Mouse (Mus musculus) layer of hippocampus, adult 9-11 months (tissue): ENCODE data around the gene Zfp106.
A peak's percentile ranks its signal among the peaks of the same experiment; 100 is the strongest.

ENCODE experiments used
- DNase-seq: peaks from one replicate; pipeline ENCODE4 v3.0.0; 2022

The Zfp106 gene

DNA sequence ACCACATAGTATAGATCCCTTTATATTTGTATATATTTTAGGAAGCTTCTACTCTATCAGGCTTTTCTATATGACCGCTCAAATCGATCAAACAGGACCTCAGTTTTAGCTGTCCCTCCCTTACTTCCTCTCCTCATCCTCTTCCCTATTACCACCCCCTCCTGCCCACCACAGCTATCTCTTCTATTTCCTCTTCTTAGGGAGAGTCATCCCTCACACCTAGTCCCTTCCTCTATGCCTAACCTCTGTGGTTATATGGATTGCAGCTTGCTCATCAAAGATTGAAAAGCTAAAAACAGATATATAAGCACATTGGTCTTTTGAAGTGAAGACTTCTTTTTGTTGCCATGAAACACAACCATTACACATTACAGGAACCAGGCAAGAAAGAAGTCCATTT is 18.9 kb downstream of the Zfp106 start:
- DNase-seq = no peak

DNA sequence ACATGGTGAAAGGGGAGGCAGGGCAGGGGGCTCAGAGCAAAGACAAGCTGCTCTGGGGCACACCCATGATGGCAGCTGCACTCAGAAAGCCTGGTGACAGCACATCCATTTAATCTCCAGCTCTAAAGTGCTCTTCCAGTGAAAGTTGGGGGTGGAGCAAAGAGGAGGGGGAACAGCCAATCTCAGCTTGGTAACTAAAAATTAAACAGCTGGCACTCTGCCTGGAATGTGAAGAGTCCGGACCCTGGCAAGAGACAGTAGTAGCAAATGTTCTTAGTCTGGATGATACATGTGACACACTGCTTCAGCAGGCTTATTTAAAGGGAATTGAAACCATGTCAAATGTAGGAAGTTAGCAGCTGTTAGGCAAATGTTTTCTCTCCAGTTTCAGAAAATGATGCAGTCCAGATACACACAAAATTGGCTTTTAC is 23.9 kb downstream of the Zfp106 start:
- peak; percentile 94 for DNase-seq

DNA sequence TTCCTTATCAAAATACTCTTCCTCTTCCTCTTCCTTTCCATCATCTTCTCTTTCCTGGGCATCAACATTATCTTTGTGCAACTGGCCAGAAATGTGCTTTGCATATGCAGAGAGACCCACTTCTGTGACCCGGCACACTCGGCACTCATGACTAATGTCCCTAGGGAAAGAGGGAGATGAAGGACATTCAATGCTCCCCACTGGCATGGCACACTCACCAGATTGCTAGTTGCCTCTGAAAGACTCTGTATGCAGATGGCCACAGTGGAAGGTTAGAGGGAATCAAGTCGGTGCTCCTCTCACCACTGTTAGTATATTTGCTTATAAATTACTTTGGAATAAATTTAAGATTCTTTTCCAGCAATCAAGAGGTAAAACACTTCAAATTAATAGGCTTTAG is 24.3 kb downstream of the Zfp106 start:
- DNase-seq = no peak

DNA sequence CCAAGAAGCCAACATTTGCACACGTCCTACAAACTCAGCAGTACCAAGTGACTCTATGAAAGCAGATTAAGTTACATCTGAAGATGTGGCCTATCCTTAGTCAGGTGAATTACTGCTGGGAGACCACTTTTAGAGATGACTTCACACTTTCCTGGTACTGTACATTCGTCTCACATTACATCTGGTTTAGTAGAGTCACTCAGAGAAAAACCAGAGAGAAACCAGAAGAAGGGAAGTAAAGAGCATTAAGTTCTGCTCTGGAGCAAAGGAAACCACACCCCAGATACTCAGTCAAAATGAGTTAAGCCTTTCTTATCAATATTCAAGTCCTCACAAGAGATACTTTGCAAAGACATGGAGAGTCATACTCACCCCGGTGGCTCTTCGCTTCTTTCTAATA is 32.4 kb downstream of the Zfp106 start:
- no peak for DNase-seq

DNA sequence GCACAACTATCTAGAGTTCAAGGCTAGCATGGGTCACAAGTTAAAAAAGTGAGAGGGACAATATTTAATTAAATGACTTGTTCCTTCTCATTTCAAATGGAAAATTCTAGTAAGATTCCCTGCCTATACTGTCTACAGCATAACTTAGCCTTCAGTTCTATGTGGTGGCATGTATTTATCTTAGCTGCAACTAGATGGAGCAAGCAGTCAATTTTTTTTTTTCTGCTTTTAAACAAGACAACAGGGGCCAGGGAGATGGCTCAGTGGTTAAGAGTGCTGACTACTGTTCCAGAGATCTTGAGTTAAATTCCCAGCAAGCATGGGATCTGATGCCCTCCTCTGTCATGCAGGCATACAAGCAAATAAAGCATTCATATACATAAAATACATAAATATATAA is 34.1 kb downstream of the Zfp106 start:
- no peak for DNase-seq

DNA sequence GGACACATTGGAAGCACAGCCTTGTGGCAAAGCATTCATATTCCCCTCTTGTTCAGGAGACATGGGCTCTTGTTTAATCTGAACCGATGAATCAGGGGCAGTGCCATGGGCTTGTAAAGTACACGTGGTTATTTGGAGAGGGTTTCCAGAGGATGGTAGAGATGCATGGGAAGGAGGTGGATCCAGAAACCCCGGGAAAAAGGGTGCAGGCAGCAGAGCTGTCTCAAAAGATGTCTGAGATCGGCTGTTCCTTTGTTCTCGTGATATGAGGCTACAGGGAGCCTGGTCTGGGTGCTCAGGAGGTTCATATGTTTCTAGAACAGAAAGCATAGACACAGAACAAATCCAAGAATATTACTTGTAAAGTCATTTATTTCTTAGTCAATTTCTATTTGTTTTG is 36.9 kb downstream of the Zfp106 start:
- DNase-seq = no peak

DNA sequence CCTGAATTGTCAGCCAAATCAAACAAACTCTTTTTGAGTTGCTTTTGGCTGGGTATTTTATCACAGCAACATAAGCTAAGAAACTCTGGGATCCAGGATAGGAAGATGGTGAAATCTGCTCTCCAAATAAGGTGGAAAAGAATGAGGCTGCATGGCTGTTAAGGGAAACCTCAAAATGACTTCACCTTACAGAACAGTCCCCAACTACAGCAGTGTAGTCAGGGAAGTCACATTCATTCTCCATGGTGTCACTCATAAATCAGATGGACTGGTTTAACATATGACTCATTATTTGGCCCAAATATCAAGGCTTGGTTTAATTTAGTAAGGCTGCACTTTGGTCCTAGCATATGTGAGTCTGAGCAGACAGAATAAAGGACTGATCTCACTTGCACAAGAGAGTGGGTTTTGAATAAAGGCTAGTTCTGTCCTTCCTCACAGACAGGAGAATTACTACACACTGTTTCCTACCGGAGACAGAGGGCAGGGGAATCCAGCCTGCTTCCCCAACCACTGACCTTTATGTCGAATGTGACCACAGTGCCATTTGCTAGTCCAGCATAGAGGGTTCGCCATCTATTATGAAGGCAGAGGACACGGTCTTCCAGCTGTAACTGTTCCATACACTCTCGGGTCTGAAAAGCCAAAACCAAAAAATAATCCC is 45.0 kb downstream of the Zfp106 start:
- DNase-seq = no peak

DNA sequence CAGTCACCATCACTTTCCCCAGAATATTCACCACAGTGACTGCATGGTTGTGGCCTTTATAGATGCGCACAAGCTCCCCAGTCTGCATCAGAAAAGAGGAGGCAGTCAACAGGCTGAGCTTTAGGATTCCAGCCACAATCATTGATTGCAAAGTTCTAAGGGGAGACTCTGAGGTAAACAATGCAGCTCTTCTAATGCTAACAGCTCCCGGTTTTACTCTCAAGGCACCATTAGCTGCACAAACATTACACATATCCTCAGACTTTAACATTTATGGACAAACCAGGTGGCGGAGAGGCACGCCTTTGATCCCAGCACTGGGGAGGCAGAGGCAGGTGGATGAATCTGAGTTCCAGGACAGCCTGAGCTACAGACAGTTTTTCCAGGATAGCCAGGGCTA is 49.5 kb downstream of the Zfp106 start:
- no peak for DNase-seq

DNA sequence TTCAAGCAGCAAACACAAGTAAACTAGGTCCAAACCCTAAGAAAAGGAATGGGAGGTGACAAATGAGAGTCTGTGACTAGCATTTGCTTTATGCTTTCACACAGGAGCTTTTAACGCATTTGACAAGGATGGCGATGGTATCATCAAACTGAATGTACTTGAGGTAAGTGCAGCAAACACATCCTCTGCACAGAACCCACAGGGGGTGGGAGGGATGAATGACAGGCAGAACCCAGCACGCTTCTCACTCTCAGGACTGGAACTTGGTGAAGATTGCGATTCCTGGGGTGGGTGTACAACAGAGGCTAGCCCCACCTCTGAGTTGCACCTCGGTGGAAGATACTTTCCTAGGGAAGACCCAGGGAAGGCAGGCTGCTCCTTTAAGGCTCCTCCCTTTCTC is 59.7 kb downstream of the Zfp106 start:
- no peak for DNase-seq

DNA sequence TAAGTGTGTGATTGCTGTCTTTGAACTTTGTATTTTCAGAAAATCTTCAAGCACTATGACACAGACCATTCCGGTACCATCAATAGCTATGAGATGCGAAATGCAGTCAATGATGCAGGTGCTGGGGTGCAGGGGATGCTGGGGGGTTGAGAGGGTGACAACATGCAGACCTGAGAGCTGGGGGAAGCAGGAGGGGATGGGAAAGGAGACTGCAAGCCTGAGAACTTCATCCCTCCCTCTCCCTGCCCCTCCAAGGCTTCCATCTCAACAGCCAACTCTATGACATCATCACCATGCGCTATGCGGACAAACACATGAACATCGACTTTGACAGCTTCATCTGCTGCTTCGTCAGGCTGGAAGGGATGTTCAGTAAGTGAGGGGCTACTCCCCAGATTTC is 60.5 kb downstream of the Zfp106 start:
- no peak for DNase-seq

DNA sequence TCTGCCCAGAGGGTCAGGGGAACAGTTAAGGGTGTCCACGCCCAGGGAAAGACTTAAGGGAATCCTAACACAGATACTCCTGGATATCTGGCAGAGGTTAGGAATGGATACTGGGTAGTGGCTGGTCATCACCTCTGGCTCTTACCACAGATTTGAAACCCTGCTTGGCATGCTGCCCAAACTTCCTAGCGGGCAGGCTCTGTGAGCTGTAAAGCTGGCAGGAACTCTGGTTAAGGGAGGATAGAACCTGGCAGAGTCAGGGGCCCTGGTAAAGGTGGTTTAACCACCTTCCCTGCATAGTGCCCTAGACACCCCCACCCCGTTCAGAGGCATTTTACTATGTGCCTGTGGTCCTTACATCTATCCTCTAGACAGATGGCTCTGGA is 61.0 kb downstream of the Zfp106 start:
- DNase-seq = no peak

DNA sequence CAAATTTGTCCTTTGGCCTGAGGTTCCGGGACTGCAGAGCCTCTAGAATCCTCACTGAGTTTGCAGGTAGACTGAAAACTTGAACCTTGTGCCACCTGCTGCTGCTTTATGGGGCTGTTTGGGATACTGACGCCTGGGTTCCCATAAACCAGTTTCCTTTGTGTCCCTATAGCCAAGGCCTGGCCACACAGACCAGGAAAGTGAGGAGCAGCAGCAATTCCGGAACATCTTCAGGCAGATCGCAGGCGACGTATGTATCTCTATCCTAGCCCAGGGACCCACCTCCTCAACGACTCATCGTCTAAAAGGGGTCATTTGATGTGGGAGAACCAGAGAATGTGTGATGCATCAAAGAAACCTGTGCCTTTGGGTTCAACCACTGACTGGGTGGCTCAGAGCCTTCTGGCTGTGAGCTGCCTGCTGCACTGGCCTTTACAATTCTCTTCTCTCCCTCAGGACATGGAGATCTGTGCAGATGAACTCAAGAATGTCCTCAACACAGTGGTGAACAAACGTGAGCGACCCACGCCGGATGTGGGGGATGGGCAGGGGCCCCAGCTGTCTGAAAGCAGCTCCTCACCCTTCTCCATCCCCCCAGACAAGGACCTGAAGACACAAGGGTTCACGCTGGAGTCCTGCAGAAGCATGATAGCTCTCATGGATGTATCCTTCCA is 61.6 kb downstream of the Zfp106 start:
- no peak for DNase-seq

DNA sequence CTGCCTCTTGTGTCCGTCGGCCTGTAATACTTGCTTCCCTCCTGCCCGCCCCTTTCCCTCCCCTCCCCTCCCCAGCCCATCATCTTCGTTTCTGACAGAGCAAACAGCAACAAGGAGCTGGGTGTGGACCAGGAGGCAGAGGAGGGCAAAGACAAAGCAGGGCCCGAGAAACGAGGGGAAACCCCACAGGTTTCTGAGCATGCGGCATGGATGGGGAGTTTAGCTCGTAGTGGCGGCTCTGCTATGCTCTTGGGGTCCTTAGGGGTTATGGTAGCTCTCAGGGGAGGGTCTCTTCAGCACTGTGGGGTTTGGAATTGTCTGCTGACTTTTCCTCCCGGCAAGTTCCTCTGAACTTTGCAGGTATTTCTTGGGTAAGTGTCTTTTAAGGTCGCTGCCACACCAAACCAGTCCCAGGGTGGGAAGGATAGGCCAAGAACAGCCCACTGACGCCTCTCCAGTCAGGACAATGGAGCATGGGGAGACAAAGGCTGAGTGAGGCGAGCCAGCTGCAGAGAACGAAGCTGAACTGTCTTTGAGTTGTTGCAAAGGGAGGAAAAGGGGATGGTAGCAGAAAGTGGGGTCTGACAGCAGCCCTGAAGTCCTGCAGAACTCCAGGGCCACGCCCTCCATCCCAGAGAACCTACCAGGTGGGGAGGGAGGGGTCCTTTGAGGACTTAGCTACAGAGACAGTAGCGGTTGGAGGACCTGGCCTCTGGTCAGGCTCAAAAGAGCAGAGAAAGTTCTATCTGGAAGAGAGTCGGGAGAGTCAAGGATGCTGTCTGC is 62.3 kb downstream of the Zfp106 start:
- DNase-seq = no peak

DNA sequence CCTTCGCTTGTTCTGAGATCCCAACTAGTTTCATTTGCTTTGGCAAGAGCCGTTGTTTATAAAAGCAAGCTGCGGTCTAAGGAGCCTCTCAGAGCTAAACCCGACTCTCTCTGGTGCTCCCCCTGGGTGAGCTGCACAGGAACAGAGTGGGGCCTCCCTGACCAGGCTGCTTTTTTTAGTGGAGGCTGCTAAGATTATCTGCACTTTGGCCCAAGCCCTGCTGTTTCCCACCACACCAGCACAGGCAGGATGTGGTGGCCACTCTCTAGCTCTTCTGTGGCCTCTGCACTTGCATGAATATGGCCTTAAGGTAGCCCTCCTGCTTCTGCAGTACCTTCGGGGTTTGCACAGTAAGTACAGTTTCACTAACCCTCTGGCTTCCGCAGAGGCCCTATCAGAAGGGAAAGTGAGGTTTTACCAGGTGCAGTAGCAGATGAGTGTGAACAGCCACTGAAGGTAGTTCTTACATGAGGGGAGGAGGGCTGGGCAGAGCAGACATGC is 63.6 kb downstream of the Zfp106 start:
- no peak for DNase-seq

DNA sequence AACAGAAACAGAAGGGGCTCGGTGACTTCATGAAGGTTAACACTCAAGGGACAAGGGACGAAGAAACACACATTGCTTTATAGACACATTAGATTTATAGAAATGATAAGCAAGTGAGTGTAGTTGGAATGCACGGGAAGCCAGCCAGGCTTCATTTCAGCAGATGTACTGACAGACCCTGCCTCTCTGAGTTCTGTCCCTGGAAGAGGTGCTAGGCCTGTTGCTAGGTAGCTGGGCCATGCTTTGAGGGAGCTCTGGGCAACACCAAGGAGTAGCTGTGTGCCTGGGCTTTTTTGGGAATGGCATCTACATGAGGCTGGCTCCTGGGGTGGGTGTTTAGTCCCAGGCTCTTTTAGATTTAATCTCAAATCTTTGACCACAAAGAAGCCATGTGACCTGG is 67.1 kb downstream of the Zfp106 start:
- DNase-seq = peak; percentile 81

DNA sequence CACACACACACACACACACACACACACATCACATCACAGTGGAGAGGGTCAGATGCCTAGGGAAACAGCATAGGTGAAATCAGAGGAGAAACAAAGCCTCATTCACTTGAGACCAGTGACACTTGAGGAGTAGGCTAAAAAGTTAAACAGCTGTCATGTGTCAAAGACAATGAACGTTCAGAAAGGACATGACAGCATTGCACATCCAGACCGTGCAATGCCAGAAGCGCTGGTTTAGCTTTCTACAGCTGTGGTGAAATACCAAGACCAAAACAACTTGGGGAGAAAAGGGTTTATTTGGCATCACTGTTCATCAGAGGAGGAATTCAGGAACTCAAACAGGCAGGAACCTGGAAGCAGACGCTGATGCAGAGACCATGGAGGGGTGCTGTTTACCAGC is 70.4 kb downstream of the Zfp106 start:
- DNase-seq = no peak

DNA sequence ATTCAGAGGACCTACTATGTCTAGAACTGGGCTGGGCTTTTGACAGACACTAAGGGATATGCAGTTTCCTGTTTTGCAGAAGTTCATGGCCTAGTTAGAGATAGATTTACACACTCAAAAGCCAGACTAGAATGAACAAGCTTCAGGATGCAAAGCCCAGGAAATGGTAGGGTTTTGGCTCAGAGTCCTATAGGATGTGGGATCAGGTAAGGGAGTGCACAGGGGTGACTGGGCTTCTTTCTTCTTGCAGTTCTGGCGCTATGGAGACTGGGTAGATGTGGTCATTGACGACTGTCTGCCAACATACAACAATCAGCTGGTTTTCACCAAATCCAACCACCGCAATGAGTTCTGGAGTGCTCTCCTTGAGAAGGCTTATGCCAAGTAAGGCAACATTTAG is 79.4 kb downstream of the Zfp106 start:
- DNase-seq = no peak

DNA sequence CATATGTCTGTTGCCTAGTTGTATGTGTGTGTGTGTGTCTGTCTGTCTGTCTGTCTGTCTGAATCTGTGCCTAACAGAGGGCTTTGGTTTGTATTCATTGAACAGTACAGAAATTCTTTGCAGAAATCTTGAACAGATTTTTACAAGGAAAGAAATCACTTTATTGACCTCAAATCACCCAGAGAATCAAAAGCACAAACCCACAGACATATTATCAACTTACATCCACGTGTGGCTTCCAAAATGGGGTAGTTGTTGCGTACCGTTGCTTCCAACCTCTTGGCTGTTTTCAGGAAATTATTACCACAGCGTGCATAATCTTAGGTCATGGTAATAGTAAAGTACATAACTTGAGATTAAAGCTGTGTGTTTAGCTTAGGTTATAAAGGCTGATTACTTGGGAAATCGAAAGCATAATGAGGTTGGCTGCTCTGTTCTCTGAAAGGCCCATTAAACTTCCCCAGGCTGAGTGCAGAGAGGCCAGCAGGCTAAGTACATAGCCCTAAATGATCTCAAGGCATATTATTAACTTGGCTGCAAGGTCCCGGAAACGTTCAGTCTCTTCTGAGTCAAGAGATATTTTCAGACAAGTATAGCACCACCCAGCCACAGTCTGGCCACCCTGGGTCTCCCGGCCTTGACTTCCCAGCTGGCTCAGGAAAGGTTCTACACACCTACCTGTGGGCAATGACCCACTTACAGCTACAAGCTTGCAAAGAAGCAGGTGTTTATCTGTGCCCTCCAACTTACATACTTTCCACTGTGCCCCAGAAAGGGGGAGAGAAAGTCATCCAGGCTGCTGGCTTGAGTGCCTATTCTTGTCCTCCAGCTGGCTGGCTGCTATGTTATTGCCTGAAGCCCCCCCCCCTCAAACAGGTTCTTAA is 80.9 kb downstream of the Zfp106 start:
- no peak for DNase-seq

DNA sequence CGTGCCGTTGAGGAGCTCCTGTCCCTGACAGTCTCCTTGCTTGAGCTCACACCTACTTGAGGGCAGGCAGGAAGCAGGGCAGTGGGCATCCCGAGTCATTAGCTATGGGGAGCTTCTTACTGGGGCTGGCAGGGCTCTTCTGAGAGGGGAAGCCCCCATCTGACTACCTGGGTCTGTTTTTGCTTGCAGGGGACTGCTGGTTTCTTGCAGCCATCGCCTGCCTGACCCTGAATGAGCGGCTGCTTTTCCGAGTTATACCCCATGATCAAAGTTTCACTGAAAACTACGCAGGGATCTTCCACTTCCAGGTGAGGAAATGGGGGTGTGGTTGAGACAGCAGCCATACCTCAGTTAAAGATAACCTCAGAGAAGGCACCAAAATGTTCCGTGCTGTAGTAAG is 81.7 kb downstream of the Zfp106 start:
- no peak for DNase-seq

DNA sequence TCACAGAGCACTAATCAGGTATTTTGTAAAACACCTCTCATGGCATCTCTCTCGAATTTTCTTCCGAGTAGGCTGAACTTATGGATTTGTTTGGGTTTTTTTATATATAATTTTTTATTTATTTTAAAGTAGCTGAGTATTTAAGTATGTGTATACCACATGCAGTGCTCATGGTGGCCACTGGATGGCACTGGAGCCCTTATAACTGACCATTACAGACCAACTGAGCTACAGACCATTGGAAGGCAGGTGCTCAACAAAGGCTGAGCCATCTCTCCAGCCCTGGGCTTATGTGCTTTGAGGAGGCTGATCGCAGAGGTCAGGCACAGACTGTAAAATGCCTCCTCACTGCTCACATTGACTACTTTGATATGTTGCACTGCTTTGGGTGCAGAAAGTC is 85.0 kb downstream of the Zfp106 start:
- DNase-seq = peak; percentile 68

DNA sequence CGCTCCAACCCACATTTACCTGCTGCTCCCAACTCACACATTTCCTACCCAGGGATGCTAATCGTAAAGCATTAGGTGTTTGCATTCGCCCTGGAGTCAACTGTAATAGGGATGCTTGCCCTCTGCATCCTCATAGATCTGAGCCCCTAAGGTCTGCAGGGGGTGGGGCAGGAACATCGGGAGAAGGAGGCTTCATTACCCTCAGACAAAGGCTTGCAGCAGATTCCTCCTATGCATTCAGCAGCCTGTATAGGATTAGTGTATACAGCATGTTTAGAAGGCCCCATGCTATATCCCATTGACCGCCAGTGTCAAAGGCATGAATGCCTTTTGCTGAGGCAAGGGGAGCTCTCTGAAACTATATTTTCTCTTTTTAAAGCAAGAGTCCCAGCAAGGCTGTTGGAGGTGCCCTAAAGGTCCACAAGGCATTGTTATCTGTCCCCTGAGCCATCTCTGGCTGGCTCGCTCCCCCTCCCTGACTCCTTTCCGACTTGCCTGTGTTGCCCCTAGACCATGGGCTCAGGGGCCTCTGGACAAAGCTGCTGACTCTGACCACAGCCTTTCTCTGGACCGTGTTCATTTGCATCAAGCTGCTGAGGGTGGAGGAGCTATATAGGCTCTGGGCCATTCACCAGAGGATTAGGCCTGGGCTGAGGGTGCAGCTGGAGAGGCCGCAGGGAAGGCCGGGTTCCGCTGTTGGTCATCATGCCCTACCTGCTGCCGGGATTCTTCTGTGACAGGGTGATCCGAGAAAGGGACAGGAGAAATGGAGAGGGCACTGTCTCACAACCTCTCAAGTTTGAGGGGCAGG is 87.2 kb downstream of the Zfp106 start:
- DNase-seq = no peak

DNA sequence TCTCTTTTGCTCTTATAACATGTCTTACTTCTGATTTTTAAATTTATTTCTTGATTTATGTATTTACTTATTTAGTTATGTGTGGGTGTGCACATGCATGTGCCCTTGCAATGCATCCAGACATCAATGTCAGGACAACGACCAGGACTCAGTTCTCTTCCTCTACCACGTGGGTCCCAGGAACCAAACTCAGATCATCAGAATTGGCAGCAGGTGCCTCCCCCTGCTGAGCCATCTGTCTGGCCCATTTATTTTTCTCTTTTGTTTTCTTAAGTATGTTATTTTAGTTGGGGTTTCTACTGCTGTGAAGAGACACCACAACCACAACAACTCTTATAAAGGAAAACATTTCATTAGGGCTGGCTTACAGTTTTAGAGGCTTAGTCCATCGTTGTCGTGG is 92.8 kb downstream of the Zfp106 start:
- DNase-seq = no peak
